Mouse (Mus musculus) testis, adult 2 months (tissue): ENCODE data around the gene Rflna.

Source experiments
- CTCF ChIP-seq: fragments of 200-500 bp; IDR thresholded peaks from 2 replicates; pipeline ENCODE4 v1.5.1; 2012; ENCODE audit warnings: low read depth, mild to moderate bottlenecking, inconsistent platforms, low read length, moderate library complexity; ENCODE audit not compliant: control insufficient read depth, insufficient read depth, insufficient replicate concordance
- POLR2A ChIP-seq: fragments of 200-500 bp; IDR thresholded peaks from 2 replicates; pipeline ENCODE4 v1.6.1; 2012; ENCODE audit warnings: low read depth, mild to moderate bottlenecking, inconsistent platforms, low read length, moderate library complexity; ENCODE audit not compliant: control insufficient read depth

- TF ChIP-seq CTCF = no peak
- TF ChIP-seq POLR2A = no peak
Measured at GRCm38 (mm10) chr5:124960131-124960901, 42.7 kb upstream of the Rflna start.
